In genomic region chr13:102108204-102108603, GRCm38 (mm10) we compare ENCODE assay signal across 23 mouse cellular contexts.
DNase-seq lines count a peak whose midpoint lies in the region; ATAC-seq and TF ChIP-seq lines count a peak whose summit lies in the region.
"Had no signal": no experiment of that assay in that cellular context is flagged by ENCODE, and none has a peak within 500 bp of the region (broad histone marks: within the 10 kb centered on the region; RNA-seq: fewer than 3 reads in every experiment).

No protein-coding gene starts in this region.

- H3K4me1 ChIP-seq in forebrain, postnatal 0 days (ENCODE audit: insufficient read depth), result no peaks in the 10 kb centered on the region
- H3K4me1 ChIP-seq in forebrain, embryonic 13.5 days, result peaks cover 7% of the 10 kb centered on the region; the same call in 1 of the 2 replicates
- H3K4me1 ChIP-seq: embryonic facial prominence, embryonic 10.5 days had no signal

- no peaks in the 10 kb centered on the region for H3K36me3 ChIP-seq in forebrain, postnatal 0 days (ENCODE audit: insufficient read depth)
- H3K36me3 ChIP-seq in forebrain, embryonic 13.5 days (ENCODE audit: poor library complexity, severe bottlenecking), result no peaks in the 10 kb centered on the region
- H3K36me3 ChIP-seq: embryonic facial prominence, embryonic 10.5 days; embryonic facial prominence, embryonic 12.5 days; G1E had no signal

- peak; percentile 23; the same call in 1 of the 2 replicates for ATAC-seq in forebrain, postnatal 0 days
- ATAC-seq in forebrain, embryonic 13.5 days, result no peak
- ATAC-seq in common myeloid progenitor, adult 5-6 weeks (replicated peaks; ENCODE audit: low read depth, poor library complexity, severe bottlenecking), result peak; percentile 29; the same call in 1 of the 2 replicates
- peak; percentile 78 for ATAC-seq in megakaryocyte-erythroid progenitor cell, adult 5-6 weeks (replicated peaks; ENCODE audit: low FRiP score, low TSS enrichment, poor library complexity, severe bottlenecking)
- ATAC-seq: activated CD4-positive, CD25-positive, alpha-beta regulatory T cell, adult 4 months; CD4-positive, CD25-positive, alpha-beta regulatory T cell, adult 4 months; forebrain, embryonic 14.5 days; Patski had no signal

- no peaks in the 10 kb centered on the region for H3K9me3 ChIP-seq in forebrain, postnatal 0 days (ENCODE audit: low read length)
- no peaks in the 10 kb centered on the region for H3K9me3 ChIP-seq in forebrain, embryonic 13.5 days (replicated peaks)
- H3K9me3 ChIP-seq: embryonic facial prominence, embryonic 10.5 days; embryonic facial prominence, embryonic 12.5 days; G1E had no signal

- no peak for DNase-seq in forebrain, postnatal 0 days
- DNase-seq in embryo, embryonic 10 days (ENCODE audit: low spot score), result no peak
- no peak for DNase-seq in heart, adult 9 months (ENCODE audit: low spot score in 2 of 2)
- DNase-seq: adrenal gland, adult 8-10 months; adrenal gland, postnatal 14 days; adrenal gland, postnatal 36 days; B cell, adult 2 months; cerebellum, adult 11-12 months; cerebellum, adult 2 months; cerebellum, adult 9-10 months; cerebellum, postnatal 10 days; cerebellum, postnatal 25 days had no signal

- H3K4me2 ChIP-seq in forebrain, postnatal 0 days (ENCODE audit: low read depth), result no peak overlapping the region
- no peak overlapping the region for H3K4me2 ChIP-seq in forebrain, embryonic 13.5 days
- H3K4me2 ChIP-seq: embryonic facial prominence, embryonic 12.5 days had no signal

- no peak overlapping the region for H3K9ac ChIP-seq in forebrain, postnatal 0 days
- no peak overlapping the region for H3K9ac ChIP-seq in forebrain, embryonic 13.5 days
- H3K9ac ChIP-seq: embryonic facial prominence, embryonic 12.5 days had no signal

- H3K4me3 ChIP-seq in forebrain, postnatal 0 days (ENCODE audit: low read depth, low read length), result no peak overlapping the region
- H3K4me3 ChIP-seq in forebrain, embryonic 13.5 days, result no peak overlapping the region
- H3K4me3 ChIP-seq: embryonic facial prominence, embryonic 10.5 days; embryonic facial prominence, embryonic 12.5 days had no signal

- TF ChIP-seq CTCF in forebrain, postnatal 0 days (IDR thresholded peaks at IDR 0.05; ENCODE audit: low read depth), result no peak

- no peak overlapping the region for H3K27ac ChIP-seq in forebrain, postnatal 0 days (ENCODE audit: low read depth, low read length)
- no peak overlapping the region for H3K27ac ChIP-seq in forebrain, embryonic 13.5 days
- H3K27ac ChIP-seq: embryonic facial prominence, embryonic 10.5 days; embryonic facial prominence, embryonic 12.5 days had no signal

- H3K27me3 ChIP-seq in forebrain, postnatal 0 days (ENCODE audit: insufficient read depth, low read length), result no peaks in the 10 kb centered on the region
- no peaks in the 10 kb centered on the region for H3K27me3 ChIP-seq in forebrain, embryonic 13.5 days
- H3K27me3 ChIP-seq: CH12.LX; embryonic facial prominence, embryonic 12.5 days; Patski had no signal

- WGBS in forebrain, postnatal 0 days, result 39% methylated on average over 1 of the region's 1 CpGs
- 79% methylated on average over 1 of the region's 1 CpGs for WGBS in forebrain, embryonic 13.5 days
